Mouse (Mus musculus): ENCODE results near the gene Psg22.
"Not testable (repeated sequence)": the region's sequence is repeated elsewhere in the genome, so short reads cannot be mapped to it uniquely, and the experiment has no call there.

Gene Psg22

DNA sequence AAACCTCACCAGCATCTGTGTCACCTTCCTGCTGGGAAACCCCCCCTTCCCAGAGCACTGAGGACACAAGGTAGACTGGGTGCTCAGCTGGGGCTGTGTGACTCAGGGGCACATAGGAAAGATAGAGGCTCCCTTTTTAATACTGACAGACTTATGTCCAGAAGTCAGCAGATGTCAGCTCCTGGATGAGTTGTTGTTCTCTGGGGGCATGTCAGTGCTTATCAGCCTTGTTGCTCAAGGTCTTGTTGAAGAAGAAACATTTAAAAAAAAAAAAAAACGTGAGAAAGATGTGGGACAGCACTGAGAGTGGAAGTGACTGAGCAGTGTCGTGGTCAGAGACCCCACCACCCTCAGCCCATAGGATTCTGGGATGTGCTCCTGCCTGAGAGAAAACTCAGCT lies at the start of gene Psg22:
Gene Psg22, plus strand, starts transcription at position 301 of the 400 bp plus-strand sequence.
- DNase-seq: no peak

DNA sequence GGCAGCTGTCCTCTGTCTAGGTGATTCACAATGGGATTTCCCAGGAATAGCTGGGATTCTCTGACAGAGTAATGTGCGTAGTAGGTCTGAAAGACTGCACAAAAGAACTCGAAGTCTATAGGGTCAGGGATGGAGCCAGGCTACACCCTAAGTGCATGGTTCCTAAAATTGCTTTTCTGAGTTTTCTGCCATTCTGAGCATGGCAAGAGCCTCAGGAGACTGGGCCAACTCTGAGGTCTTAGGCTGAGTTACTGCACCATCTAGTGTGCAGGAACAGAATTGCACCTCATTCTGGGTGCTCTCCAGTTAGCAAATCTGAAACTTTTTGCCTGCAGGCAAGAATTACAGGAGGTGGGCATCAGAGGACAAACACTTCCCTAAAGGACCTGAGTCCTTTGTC lies 38.1 kb upstream of the Psg22 start:
- DNase-seq: peak; percentile 47

DNA sequence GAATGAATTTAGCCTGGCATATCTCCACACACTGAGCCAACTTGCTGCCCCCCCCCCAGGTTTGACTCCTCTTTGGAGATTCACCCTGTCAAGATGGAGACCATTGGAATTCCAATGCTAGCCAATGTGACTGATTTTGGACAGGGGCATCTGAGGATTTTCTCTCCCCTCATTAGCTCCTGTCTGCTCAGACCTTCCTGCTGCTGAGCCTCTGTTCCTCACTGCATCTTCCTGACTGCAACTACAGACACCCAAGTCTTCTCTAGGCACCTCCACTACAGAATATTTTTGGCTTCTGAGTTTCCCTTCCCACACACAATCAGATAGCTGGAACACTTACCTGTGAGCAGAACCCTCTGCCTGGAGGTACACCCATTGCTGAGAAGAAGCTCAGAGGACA lies 32.3 kb upstream of the Psg22 start:
- DNase-seq: no peak

DNA sequence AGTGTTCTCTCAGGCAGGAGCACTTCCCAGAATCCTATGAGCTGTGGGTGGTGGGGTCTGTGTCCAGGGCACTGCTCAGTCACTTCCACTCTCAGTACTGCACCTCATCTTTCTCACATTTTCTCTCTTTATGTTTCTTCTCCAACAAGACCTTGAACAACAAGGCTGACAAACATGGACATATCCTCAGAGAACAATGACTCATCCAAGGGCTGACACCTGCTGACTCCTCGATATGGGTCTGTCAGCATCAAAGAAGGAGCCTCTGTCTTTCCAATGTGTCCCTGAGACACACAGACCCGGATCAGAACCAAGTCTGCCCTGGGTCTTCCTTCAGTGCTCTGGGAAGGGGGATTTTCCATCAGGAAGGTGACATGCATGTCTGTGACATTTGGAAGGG lies 31.8 kb upstream of the Psg22 start, which contains the start of gene Psg20:
Gene Psg20, minus strand, starts transcription at position 101 of the 400 bp plus-strand sequence.
- no peak for DNase-seq

DNA sequence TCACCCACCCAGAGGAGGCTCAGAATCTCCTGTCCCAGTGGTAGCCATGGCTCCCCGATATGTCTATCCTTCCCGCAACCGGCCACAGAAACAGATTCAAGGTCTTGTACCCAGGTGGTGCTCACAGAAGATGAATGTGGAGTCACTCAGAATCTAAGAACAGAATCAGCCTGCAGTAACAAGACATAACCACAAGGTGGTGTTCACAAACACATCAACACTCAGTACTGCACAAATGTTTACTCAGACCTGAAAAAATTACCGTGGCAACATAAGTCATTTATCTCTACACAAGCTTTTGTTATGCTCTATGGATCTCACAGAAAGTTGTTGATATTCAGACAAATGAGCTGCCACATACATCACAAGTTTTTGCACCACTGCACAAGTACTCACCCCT lies 7.6 kb upstream of the Psg22 start:
- not testable (repeated sequence) for DNase-seq

DNA sequence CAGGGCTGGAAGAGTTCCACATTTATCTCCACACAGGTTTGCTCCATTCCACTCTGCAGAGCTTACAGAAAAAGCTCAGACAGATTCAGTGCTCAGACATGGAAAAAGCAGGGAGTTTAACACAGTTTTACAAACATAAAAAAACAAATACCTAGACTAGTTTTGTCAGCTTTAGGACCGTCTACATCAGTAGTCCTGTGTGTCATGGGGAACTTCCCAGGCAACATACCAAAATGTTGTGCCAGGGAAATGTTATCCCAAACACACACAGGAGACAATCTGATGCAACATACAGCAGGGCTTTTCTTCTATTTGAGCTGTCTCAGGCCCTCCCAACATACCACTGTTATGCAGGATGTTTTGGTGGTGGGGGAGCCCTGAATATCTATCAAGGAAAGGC lies 7.0 kb upstream of the Psg22 start:
- no peak for DNase-seq

DNA sequence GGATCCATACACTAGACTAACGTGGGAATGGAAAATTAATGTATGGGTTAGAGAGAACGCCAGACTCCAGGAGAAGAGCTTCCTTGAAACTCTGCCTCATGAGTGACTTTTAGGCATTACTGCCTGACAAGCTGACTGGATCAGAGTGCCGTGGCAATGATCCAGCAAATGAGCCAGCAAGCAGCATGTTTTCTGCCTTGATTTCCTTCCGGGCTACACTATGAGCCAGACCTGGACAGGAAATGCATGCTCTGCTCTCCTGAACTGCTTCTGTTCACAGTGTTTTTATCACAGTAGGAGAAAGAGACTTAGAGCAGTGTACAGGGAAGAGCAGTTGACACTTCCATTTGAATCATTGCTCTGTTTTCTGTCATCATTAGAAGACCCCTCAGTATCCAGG lies 2.3 kb upstream of the Psg22 start:
- peak; percentile 47 for DNase-seq

DNA sequence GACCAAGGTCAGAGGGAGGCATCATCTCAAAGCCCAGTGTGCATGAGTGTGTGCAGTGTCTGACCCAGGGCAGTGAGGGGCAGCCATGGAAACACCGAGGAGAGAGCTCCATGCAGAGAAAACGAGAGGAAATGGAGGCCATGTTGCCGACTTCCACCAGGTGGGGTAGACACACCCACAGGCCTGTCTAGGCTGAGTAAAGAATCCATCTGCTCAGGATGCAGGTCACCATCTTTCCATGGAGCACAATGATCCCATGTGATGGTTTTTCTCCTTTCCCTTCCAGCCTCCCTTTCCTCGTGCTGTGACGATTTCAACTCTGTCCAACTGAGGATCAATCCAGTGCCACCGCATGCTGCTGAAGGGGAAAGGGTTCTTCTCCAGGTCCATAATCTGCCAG lies 6.1 kb downstream of the Psg22 start:
- DNase-seq: no peak

DNA sequence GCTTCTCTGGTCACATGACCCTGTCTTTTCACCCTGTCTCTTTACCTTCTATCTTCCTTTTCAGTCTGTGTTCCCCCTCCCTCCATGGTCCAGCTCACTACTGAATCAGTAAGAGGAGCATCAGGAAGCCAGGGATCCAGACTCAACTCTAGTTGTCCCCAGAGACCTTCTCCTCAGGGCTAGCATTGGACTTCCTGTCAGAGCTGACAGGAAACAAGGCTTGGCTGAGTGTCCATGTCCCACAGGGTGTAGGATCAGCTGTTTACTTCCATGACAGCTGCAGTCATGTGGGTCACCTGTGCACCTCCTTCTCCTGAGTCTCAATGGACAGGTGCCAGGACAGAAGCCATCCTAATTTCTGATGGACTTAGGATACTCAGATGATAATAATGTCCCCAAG lies 8.0 kb downstream of the Psg22 start:
- DNase-seq: not testable (repeated sequence)

DNA sequence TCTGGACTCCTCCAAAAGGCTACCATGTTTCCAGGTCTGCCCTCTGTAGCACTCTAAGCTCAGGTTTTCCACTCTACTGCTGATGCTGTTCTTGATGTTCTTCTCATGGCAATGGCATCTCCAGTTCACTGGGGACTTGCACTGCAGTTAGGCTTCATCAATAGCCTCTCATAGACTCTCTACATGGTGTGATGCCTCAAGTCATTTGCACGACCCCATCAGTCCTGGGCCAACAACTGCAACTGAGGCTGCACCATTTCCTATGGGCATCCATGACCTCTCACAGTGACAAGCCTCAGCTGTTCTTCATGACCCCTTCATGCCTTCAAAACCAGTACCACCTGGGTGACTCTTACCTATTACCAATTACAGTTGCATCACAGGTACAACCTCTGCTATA lies 10.5 kb downstream of the Psg22 start:
- DNase-seq: no peak

DNA sequence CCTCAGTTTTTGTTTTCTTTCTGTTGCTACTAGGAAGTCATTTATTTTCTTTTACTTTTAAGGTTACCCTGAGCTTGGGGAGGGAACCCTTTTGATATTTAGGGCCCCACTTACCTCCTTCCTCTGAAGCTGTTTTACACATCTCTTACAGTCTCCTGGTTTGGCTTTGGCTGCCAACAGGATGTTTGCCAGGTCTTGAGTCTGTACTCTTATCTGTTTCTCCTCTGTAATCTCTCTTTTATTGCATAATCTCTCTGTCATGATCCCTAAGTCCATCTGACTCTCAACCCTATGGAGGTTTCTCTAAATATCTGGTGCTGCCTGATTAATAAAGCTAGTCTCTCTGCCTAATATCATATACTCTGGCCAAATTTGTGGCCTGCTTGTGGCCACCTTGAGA lies 15.2 kb downstream of the Psg22 start:
- DNase-seq: no peak

DNA sequence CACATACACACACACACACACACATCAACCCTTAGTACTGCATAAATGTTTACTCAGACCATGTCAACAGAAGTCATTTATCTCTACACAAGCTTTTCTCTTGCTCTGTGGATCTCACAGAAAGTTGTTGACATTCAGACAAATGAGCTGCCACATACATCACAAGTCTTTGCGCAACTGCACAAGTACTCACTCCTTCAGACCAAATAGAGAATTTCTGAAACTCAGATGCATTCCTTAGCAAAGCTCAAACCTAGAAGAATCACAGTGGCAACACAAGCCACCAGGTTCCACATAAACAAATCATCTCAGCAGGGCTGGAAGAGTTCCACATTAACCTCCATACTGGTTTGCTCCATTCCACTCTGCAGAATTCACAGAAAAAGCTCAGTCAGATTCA lies 16.6 kb downstream of the Psg22 start:
- no peak for DNase-seq

DNA sequence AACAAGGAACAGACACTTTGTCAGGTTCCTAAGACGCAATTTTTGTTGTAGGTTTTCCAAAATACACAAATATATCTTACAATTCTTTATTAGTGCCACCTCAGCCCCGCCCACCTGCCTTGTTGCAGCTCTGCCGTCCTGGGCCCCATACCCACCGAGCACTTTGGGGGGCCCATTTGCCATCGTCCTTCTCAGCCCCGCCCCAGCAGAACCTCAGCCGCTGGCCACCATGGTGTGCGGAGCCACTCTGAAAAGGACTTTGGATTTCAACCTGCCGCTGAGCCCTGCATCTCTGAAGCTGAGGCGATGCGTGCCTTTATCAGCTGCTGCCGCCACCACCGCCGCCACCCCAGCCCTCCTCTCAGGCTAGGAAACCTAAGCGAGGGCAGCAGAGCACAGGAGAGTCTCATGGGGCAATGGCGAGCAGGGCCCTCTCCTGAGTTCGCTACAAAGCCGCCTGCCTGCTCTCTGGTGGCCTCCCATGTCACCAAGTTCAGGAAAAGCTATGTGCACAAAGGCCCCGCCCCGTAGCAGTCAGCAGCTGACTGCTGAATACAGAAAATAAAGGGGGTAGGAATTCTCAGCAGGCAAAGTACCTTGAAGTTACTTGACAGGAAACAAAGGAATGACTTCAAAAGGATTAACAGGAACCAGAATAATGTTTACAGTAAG lies 28.4 kb downstream of the Psg22 start:
- DNase-seq: peak; percentile 24

DNA sequence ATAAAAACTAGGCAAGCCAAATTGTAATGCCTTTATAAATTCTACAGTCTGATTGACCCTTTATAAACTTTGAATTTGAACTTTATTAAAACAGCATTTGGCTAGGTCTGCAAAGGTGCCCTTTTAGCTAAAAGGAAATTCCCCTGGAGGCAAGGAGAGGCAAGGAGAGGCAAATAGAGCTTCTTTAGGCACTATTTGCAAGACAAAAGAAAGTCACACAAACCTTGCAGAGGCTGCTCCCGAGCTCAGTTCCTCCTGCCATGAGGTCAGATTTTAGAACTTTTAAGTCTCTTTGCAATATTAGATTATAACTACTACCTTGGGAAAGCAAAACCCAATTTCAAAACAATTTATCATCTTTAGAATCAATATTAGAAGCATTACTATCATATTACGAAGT lies 29.5 kb downstream of the Psg22 start:
- DNase-seq: not testable (repeated sequence)

DNA sequence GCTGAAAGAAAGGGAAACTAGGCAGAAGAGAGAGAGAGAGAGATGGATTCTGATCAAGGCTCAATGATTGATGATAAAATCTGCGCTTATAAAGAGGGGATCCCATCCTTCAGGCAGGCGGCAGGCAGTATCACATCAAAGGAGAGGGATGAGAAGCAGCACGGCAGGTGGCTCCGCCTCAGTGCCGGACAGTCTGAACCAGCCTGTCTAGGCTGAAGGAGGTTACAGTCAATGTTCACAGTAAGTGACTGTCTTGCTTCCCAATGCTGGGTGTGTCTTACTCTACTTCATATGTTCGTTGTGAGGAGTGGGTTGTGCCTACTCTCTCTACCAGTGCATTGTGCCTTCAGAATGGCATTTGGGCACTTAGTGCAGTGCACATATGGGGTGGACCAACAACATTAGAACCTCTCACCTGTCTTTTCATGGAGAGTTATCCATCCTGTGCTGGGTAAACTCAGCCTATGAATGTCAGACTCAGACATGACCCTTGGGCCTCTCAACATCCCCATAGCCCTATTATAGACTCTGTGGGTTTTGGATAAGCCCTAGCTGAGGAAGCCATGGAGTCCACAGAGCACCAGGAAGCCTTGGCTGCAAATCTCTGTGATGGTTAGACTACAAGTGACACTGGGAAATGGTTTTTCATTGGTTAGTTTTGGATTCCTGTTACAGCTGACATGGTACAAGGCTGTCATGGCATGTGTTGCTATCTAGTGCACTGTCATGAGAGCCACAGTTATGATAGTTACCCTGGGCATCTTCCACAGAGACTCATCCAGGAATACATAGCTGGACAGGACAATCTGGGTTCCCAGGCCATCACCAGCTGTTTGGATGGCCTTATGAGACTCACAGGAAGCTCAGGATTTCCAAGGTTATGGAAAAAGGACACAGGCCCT lies 31.4 kb downstream of the Psg22 start:
- no peak for DNase-seq

DNA sequence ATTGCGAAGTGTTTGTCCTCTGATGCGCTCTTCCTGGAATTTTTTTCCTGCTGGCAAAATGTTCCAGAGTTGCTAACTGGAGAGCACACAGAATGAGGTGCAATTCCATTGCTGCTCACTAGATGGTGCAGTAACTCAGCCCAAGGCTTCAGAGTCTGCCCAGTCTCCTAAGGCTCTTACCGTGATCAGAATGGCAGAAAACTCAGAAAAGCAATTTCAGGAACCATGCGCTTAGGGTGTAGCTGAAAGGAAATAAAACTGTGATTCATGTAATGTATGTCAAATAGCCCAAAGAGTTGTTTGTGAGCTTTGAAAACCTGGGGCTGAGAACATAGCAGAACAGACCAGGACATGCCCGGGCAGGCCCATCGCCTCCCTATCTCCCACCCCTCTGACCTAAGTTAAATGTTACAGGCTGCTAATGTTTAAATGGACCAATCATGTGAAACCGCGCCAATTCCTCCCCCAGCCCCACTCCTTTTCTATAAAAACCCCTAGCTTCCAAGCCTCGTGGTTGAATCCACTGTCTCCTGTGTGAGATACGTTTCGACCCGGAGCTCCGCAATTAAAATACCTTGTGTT lies 32.1 kb downstream of the Psg22 start:
- DNase-seq: peak; percentile 83

DNA sequence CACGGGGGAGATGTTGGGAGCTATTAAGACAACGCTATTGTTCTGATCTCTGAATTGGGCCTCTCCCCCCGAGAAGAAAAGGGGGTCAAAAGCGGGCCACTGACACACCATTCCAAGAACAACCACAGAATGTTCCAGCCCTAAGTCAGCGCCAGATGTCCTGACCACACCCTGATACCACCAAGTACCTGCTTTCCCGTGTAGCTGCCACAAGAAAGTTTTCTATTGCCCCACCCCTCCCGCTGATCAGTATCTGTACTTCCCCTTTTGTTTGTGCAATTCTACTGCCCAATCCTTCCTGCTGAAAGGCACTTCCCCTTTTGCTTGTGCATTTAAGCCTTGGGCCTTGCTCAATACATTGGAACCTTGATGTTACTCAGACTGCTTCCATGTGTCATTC lies 42.3 kb downstream of the Psg22 start:
- not testable (repeated sequence) for DNase-seq

DNA sequence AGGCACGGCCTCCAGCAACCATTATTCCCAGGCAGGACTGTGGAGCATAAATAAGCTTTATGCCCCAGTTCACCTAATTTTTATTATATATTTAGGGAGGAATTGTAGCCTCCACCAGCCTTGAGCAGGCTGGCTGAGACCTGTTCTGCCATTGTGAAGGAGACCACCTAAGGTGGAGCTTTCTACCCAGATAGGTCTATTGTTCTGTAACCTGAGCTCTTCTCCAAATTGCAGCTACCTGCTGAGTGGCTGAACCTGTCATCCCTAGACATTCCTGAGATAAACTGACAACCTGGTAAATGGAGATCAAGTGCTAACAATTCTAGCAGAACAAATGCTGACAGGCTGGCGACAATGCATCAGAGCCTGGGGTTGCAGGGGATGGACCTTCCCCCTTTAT lies 45.0 kb downstream of the Psg22 start:
- not testable (repeated sequence) for DNase-seq
